Mouse (Mus musculus): Measurements from ENCODE around the gene Smagp.

DNA sequence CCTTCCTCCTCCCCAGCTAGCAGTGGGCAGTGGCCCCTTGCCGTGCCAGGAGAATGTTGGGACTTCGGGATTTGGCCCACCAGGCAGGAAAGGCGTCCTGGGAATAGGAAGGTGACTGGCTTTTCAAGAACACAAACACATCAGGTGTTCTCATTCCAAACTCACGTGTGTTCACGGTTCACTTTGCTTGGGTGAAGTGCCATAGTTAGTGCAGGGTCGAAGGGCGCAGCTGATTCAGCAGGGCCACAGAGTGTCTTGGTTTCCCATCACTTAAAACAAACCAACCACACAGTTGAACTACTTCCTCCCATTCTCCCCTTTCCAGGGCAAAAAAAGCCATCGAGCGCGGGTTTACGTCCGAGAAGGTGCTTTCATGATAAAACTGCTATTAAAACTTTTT lies 61.4 kb downstream of the Smagp start:
- TF ChIP-seq CTCF (IDR thresholded peaks at IDR 0.05; ENCODE audit: insufficient read depth, low read length) (no peak), POLR2A (IDR thresholded peaks at IDR 0.05; ENCODE audit: borderline replicate concordance, extremely low read depth, low read depth, low read length) (no peak)
